Mouse (Mus musculus) urinary bladder, postnatal 14 days (tissue): ENCODE data around the gene Mcam.
"Not testable (repeated sequence)": the region's sequence is repeated elsewhere in the genome, so short reads cannot be mapped to it uniquely, and the experiment has no call there.

Source experiments
- DNase-seq: peaks from one replicate; pipeline ENCODE4 v3.0.0; 2021; ENCODE audit warnings: low spot score

The Mcam gene

GRCm38 (mm10) chr9:44109360-44110095 is 24.7 kb upstream of the Mcam start:
- peak; percentile 75 for DNase-seq

GRCm38 (mm10) chr9:44111909-44112308 is 22.4 kb upstream of the Mcam start:
- not testable (repeated sequence) for DNase-seq

- DNase-seq = peak; percentile 96
These were observed 21.0 kb upstream of the Mcam start, which contains the start of the genes Gm49380 and Rnf26 for GRCm38 (mm10) chr9:44113105-44113789. Gm49380 (minus strand) TSS chr9:44113500. Rnf26 (minus strand) TSS chr9:44113517.

- DNase-seq = no peak
These were observed 19.8 kb upstream of the Mcam start for GRCm38 (mm10) chr9:44114453-44114852.

DNA sequence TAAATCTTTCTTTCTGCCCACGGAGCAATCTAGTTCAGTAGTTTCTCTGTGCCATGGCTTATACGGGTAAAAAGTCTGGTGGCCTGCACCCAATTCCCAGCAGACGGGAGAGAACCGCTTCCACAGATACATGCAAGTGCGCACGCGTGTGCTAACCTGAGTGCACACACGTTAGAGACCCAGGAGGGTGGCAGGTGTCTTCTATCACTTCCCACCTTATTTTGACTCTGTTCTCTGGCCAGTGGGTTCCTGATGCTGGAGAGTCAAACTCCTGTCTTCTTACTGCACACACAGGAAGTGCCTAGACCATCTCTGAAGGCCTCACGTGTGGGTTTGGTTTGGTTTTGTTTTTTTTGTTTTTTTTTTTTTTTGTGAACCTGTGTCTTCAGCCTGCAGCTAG is 18.7 kb upstream of the Mcam start:
- DNase-seq = no peak

DNA sequence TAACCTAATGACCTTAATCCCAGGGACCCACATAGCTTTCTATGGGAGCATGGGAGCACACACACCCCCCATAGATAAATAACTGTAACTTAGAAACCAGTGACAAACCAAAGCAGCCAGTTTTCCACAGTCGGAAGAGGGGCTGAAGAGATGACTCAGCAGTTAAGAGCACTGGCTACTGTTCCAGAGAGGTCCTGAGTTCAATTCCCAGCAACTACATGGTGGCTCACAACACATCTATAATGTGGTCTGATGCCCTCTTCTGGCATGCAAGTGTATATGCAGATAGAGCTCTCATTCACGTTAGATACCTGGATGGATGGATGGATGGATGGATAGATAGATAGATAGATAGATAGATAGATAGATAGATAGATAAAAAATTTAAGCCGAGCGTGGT is 18.1 kb upstream of the Mcam start:
- DNase-seq = no peak

DNA sequence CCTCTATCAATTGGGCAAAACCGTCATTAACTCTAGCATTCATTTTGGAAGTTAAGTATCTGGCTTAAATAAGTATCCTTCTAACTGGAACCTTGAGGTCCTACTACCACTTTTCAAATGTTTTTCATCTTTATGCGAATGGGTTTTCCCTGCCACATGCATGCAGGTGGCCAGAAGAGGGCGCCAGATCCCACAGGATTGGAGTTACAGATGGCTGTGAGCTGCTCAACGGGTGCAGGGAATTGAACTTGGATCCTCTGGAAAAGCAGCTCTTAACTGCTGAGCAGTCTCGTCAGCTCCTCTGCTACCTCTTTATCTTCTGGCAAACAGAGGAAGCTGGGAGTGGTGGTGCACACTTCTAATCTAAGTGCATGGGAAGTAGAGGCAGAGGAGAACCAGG is 15.3 kb upstream of the Mcam start:
- no peak for DNase-seq

GRCm38 (mm10) chr9:44119948-44120465 is 14.3 kb upstream of the Mcam start:
- DNase-seq = no peak

GRCm38 (mm10) chr9:44124317-44124716 is 10.0 kb upstream of the Mcam start:
- no peak for DNase-seq

GRCm38 (mm10) chr9:44125026-44125425 is 9.2 kb upstream of the Mcam start:
- DNase-seq = no peak

DNA sequence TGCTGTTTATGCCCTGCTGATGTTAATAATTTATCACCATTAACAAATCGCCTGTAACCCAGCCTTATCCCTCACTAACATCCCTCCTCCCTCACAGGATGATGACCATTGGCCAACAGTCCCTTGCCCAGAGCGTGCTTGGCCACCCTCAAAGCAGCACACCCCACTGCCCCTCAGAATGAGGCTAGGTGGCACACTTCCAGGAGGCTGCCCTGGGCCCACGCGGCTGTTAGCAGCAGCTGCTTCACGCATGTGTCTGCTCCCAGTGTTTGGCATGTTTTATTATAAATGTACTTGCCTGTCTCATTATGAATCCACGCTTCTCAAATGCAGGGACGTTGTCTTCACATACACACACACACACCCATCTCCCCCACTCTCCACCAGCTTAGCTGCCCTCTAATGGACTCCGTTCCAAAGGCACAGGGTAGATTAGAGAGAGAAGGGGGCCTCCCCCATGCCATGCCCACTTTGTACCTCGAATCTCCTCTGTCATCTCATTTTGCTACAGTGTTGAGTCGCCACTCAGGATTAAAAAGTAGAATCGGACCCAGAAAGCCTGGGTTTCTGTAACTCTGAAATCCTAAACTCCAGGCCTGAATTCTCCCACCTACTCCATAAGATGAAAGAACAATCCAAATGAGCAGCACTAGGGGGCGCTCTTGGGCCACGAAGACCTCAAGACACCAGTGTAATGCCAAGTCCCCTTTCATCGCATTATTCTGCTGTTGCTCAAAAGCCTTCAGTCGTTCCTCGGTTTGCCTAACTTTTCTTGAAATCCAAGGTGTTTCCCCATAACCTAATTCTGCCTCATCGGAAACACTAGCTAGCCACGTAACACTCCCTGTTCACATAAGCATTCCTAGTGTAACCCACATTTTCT is 8.5 kb upstream of the Mcam start:
- DNase-seq = peak; percentile 87

GRCm38 (mm10) chr9:44126746-44127145 is 7.5 kb upstream of the Mcam start:
- no peak for DNase-seq

DNA sequence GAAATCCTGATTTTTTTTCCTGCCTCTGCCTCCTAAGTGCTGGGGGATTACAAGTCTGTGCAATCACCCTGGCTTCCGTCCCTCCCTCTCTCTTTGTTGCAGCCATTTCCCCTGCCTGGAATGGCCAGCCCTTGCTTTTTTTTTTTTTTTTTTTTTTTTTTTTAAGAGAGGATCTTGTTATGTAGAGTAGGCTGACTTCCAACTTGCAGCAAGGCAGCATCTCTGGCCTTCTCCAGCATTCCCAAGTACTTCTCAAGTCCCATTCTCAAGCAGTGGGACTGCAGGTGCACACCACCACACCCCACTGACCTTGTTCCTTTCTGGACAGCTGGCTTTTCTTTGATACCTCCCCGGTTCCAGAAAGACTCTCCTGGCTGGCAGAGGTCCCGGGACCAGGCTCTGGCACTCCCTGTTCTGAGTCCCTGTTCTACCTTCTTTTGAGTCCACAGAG is 6.9 kb upstream of the Mcam start:
- DNase-seq = no peak

GRCm38 (mm10) chr9:44129633-44130032 is 4.6 kb upstream of the Mcam start:
- no peak for DNase-seq

GRCm38 (mm10) chr9:44130034-44130433 is 4.2 kb upstream of the Mcam start:
- peak; percentile 69 for DNase-seq

DNA sequence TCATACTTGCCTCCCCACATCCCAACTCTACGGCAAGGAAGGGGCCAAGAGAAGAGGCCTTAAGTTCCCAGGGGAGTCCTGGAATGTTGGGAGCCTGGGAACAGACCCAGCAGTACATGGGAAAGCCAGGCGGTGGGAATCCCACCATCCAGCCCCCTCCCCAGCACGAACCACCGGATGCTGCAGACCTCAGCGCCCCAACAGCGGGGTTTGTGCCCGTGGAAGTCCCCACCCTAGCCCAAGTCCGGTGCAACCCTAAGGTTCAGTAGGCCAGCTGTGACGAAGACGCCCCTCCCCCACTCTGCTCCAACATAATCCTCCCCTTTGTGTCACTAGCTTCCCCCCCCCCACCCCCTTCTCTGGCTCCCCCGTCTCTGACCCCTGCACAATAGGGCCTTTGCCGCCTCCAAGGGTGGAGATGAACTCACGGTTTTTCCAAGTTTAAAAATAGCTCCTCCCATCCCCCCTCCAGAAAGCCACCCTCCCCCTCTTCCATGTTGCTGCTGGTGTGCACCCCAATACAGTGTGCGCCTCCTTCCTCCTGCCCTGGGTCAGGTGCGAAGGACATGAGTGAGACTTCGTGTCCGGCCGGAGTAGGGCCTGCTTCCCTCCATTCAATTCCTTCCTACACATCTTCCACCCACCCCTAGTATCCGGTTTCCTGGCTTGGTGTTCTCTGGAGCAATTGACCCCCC is 3.5 kb upstream of the Mcam start:
- DNase-seq = no peak

DNA sequence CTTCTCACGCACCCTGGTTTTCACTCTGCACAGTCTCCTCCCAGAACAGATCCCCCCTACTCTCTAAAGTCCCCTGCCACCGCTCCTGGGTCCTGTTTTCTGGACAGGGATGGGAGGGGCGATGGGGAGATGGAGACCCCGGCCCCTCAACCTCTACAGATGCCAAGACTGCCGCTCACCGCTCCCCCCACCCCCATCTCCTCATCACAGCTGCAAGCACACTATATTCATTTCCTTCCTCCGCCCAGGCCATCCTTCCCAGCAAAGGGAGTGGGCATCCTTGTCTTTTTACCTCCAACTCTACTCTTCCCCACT is 3.0 kb upstream of the Mcam start:
- no peak for DNase-seq

GRCm38 (mm10) chr9:44132200-44132599 is 2.1 kb upstream of the Mcam start:
- no peak for DNase-seq

GRCm38 (mm10) chr9:44133287-44133686 is 982 bp upstream of the Mcam start:
- no peak for DNase-seq

- peak; percentile 57 for DNase-seq
These were observed 822 bp downstream of the Mcam start for GRCm38 (mm10) chr9:44134851-44135730.
